Mouse (Mus musculus) R1 (cell line): ENCODE measurements around the gene Scarb2.

Experiments used
- DNase-seq: peaks from one replicate; pipeline ENCODE4 v3.0.0-alpha.2; 2018; ENCODE audit warnings: low read depth, low spot score

Gene Scarb2

GRCm38 (mm10) chr5:92493423-92493822, 13.2 kb downstream of the Scarb2 start:
- no peak for DNase-seq

GRCm38 (mm10) chr5:92490779-92491178, 15.9 kb downstream of the Scarb2 start:
- DNase-seq = no peak

- no peak for DNase-seq
These were observed 16.3 kb downstream of the Scarb2 start for GRCm38 (mm10) chr5:92490304-92490703.

- DNase-seq = no peak
These were observed 17.1 kb downstream of the Scarb2 start for GRCm38 (mm10) chr5:92489503-92489902.

- no peak for DNase-seq
These were observed 17.7 kb downstream of the Scarb2 start for GRCm38 (mm10) chr5:92488961-92489360.

- DNase-seq = peak; percentile 15
These were observed 18.2 kb downstream of the Scarb2 start for GRCm38 (mm10) chr5:92488408-92488807.

GRCm38 (mm10) chr5:92486758-92487157, 19.9 kb downstream of the Scarb2 start:
- DNase-seq = no peak

GRCm38 (mm10) chr5:92484880-92485279, 21.8 kb downstream of the Scarb2 start:
- DNase-seq = peak; percentile 41

- no peak for DNase-seq
These were observed 33.8 kb downstream of the Scarb2 start for GRCm38 (mm10) chr5:92472863-92473262.

GRCm38 (mm10) chr5:92471531-92471930, 35.1 kb downstream of the Scarb2 start:
- no peak for DNase-seq

GRCm38 (mm10) chr5:92469201-92470130, 37.2 kb downstream of the Scarb2 start:
- no peak for DNase-seq

- DNase-seq = no peak
These were observed 38.4 kb downstream of the Scarb2 start for GRCm38 (mm10) chr5:92468234-92468633.

- no peak for DNase-seq
These were observed 39.4 kb downstream of the Scarb2 start for GRCm38 (mm10) chr5:92467102-92467766.

GRCm38 (mm10) chr5:92465511-92465910, 41.1 kb downstream of the Scarb2 start:
- DNase-seq = no peak

GRCm38 (mm10) chr5:92461321-92461720, 45.3 kb downstream of the Scarb2 start:
- DNase-seq = peak; percentile 61

- DNase-seq = no peak
These were observed 47.9 kb downstream of the Scarb2 start for GRCm38 (mm10) chr5:92458726-92459125.

- DNase-seq = no peak
These were observed 49.2 kb downstream of the Scarb2 start for GRCm38 (mm10) chr5:92457410-92457809.

GRCm38 (mm10) chr5:92452876-92453275, 53.8 kb downstream of the Scarb2 start:
- DNase-seq = no peak

- DNase-seq = no peak
These were observed 59.9 kb downstream of the Scarb2 start for GRCm38 (mm10) chr5:92446736-92447135.

GRCm38 (mm10) chr5:92445016-92445415, 61.6 kb downstream of the Scarb2 start:
- no peak for DNase-seq

GRCm38 (mm10) chr5:92442914-92443313, 63.7 kb downstream of the Scarb2 start:
- no peak for DNase-seq

- DNase-seq = no peak
These were observed 65.1 kb downstream of the Scarb2 start for GRCm38 (mm10) chr5:92441494-92441893.

- no peak for DNase-seq
These were observed 68.1 kb downstream of the Scarb2 start for GRCm38 (mm10) chr5:92438540-92438939.
